Mouse (Mus musculus) liver, embryonic 16.5 days (tissue): ENCODE data around the gene Tgfa. TPM values are rescaled to one million over a fixed set of nuclear protein-coding genes. Genes with fewer than 3 reads are reported as not detected.

ENCODE experiments used
- ATAC-seq: fragments of 200-750 bp; cut with Nextera tagmentation; 2 replicates; pipeline ENCODE4 v1.8.0; 2017; ENCODE audit warnings: low read depth, mild to moderate bottlenecking, moderate number of reproducible peaks, moderate library complexity
- H3K27ac ChIP-seq: fragments of 300-500 bp; sonication (generic); 2 replicates; pipeline ENCODE4 v1.5.1; 2014; ENCODE audit warnings: mild to moderate bottlenecking, low read length
- H3K27me3 ChIP-seq: fragments of 300-500 bp; sonication (generic); 2 replicates; pipeline ENCODE4 v1.6.1; 2014; ENCODE audit warnings: low read depth, low read length, mixed read lengths; ENCODE audit not compliant: control insufficient read depth, insufficient read depth
- H3K36me3 ChIP-seq: fragments of 300-500 bp; sonication (generic); 2 replicates; pipeline ENCODE4 v1.6.1; 2014; ENCODE audit warnings: mild to moderate bottlenecking; ENCODE audit not compliant: control insufficient read depth, insufficient read depth
- H3K4me1 ChIP-seq: fragments of 300-500 bp; sonication (generic); 2 replicates; pipeline ENCODE4 v1.6.1; 2014; ENCODE audit warnings: low read depth, low read length, mixed read lengths; ENCODE audit not compliant: control insufficient read depth
- H3K4me2 ChIP-seq: fragments of 300-500 bp; sonication (generic); 2 replicates; pipeline ENCODE4 v1.6.1; 2014; ENCODE audit warnings: low read depth, low read length, mixed read lengths
- H3K4me3 ChIP-seq: fragments of 300-500 bp; sonication (generic); 2 replicates; pipeline ENCODE4 v1.5.1; 2014; ENCODE audit warnings: low read depth, mild to moderate bottlenecking, low read length
- H3K9ac ChIP-seq: fragments of 300-500 bp; sonication (generic); 2 replicates; pipeline ENCODE4 v1.6.1; 2014; ENCODE audit warnings: low read depth, low read length
- H3K9me3 ChIP-seq: fragments of 300-500 bp; sonication (generic); replicated peaks from 2 replicates; pipeline ENCODE4 v1.6.1; 2016; ENCODE audit warnings: low read length; ENCODE audit not compliant: control insufficient read depth
- WGBS: fragments of 180-500 bp; shearing (Covaris S2); extraction: QIAGEN DNeasy Blood & Tissue Kit; methylation state at CpG from one replicate; pipeline ENCODE4 v1.1.7; 2014; ENCODE audit not compliant: insufficient replicate concordance; 5-methylcytosine and 5-hydroxymethylcytosine counted together
- polyA plus RNA-seq: library from polyadenylated mRNA; unstranded; fragments of >200 nt; fragmentation: Nextera tagmentation; extraction: Ambion mirVana; gene quantifications from 2 replicates; pipeline ENCODE4 v1.2.1, GENCODE M21; 2015

The Tgfa gene
- polyA plus RNA-seq, 1 experiment from 2014 or later = 2.3 TPM

DNA sequence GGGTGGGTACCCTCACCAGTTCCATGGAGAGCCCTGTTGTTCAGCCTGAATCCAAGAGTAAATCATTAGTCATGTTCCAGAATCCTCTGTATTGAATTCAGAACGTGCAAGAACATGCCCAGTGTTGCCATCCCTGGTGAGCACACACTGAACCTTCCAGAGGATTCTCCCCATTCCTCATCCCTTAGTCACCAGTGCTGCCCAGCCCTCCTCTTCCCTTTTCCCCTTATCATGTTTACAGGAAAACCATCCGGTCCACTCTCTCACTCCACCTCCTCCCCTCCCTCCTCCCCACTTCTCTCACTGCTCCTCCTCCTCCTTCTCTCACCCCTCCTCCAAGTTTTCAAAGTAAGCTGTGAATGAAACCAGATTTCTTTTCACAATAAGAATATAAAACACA, 14.4 kb upstream of the Tgfa start:
- no peak overlapping the region for H3K27ac ChIP-seq
- H3K4me3 ChIP-seq = no peak overlapping the region
- H3K9me3 ChIP-seq = no peaks in the 10 kb centered on the region
- no peaks in the 10 kb centered on the region for H3K27me3 ChIP-seq
- H3K9ac ChIP-seq = no peak overlapping the region
- no peak overlapping the region for H3K4me2 ChIP-seq
- no peaks in the 10 kb centered on the region for H3K36me3 ChIP-seq
- peaks cover 6% of the 10 kb centered on the region for H3K4me1 ChIP-seq
- peak; percentile 24; the same call in 1 of the 2 replicates for ATAC-seq
- 14% methylated on average over 2 of the region's 2 CpGs for WGBS

DNA sequence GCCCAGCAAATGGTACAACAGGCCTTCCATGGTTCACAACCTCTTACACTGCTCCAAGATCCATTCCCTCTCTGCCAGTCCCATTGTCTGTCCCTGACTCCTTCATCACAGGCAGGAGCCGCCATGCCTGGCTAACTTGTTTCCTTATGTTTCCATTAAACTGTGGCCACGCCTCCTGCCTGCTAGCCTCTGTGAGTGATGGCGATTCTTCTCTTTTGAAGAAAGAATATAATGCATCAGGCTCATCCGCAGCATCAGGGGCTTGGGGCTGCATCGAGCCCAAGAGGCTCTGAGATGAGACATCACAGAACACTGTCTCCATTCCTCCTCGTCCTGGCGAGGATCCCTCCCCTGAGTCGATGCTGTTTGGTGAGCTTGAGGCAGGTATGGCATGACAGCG, 13.0 kb upstream of the Tgfa start:
- Histone ChIP-seq H3K27me3 (no peaks in the 10 kb centered on the region), H3K4me3 (no peak overlapping the region), H3K4me2 (no peak overlapping the region), H3K36me3 (no peaks in the 10 kb centered on the region), H3K4me1 (peaks cover 5% of the 10 kb centered on the region), H3K9me3 (no peaks in the 10 kb centered on the region), H3K27ac (no peak overlapping the region), H3K9ac (no peak overlapping the region)
- WGBS = 64% methylated on average over 9 of the region's 9 CpGs
- ATAC-seq = no peak

DNA sequence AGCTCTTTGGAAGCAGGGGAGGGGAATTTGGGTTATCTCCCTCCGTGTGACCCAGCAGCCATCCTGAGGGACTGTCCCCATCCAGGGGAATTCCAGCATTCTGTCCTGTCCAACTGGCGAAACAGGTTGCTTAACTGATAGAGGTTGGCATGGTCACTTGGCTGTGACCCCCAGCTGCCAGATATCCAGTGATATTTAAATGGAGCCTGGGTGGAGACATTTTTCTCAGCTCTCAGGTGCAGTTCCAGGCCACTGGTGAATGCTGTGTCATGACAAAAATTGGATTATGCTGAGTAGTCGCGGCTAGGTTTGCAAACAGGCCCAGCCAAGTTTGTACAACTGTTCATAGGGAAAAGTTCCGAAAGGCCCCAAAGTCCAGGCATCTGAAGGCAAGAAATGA, 12.4 kb upstream of the Tgfa start:
- H3K27ac ChIP-seq = no peak overlapping the region
- no peak for ATAC-seq
- no peak overlapping the region for H3K4me3 ChIP-seq
- WGBS = 57% methylated on average over 5 of the region's 5 CpGs
- no peaks in the 10 kb centered on the region for H3K36me3 ChIP-seq
- H3K9ac ChIP-seq = no peak overlapping the region
- no peaks in the 10 kb centered on the region for H3K9me3 ChIP-seq
- H3K27me3 ChIP-seq = no peaks in the 10 kb centered on the region
- no peak overlapping the region for H3K4me2 ChIP-seq
- H3K4me1 ChIP-seq = no peaks in the 10 kb centered on the region; the same call in 1 of the 2 replicates

DNA sequence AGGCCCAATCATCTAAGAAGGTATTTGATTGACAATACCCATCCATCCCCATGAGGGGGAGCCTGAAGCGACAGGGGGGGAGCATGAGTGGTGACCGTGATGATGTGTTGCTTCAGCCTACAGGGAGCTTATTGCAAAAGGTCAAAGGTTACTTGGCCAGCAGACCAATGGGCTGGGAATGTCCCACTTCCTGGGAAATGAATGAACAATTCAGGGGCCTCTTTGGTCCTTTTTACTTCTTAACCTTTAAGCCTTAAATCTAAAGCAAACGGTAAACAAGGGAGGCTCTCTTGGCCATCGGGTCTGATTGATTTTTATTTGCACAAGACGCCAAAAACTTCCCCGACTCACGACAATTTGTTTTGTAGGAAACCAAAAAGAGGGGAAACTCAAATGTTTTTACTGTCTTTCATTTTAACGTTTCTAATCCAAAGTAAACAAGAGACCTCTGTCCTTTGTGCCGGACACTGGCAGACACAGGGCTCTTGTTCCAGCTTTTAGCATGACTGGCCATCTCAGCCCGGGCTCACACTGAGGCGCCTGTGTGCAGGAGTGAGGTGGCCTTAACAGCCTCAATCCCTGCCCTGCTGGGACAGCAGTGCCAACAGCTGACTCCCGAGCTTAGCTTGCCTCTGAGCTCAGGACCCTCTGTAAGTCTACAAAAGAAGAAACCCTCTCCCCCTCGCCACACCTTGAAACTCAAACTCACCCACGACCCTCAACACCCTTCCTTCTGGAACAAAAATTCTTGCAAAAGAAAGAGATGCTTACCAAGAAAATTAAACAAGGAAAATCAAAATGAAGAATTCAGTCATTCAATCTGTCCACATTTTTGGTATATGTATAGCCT, 8.7 kb upstream of the Tgfa start:
- H3K4me2 ChIP-seq = no peak overlapping the region
- no peak overlapping the region for H3K9ac ChIP-seq
- H3K9me3 ChIP-seq = no peaks in the 10 kb centered on the region
- WGBS = 45% methylated on average over 14 of the region's 14 CpGs
- no peaks in the 10 kb centered on the region for H3K27me3 ChIP-seq
- H3K36me3 ChIP-seq = no peaks in the 10 kb centered on the region
- no peak overlapping the region for H3K4me3 ChIP-seq
- ATAC-seq = peak; percentile 72
- H3K4me1 ChIP-seq = no peaks in the 10 kb centered on the region; the same call in 1 of the 2 replicates
- no peak overlapping the region for H3K27ac ChIP-seq

DNA sequence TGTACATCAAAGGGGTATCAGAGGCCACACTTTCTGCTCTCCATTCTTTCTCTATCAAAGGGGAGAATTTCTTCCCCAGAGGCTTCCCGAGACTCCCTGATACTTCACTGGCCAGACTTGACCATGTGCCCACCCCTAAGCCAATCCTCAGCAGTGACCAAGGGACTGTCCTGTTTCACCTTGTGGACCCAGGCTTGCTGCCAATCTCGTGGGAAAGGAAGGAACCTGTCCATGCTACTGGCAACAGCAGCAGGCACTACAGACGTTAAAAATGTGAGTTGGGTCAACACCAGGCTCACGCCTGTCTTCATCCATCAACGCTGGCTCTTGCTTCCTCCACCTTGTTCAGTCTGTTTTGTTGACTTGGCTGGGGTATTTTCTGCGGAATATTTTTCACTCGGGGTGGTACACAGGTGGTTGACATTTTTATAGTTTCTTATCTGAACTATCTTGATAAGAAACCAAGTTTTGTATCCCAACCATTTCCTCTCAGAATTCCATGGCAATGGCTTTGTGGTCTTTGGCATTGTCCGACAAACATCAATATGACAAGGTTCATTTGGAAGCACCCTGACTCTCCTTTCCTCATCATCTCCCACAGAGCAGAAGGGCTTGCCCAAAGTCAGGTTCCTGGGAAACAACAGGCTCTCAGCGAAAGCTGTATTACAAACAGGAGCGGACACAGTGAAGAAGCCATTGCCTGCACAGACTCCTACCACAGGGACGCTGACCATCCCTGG, 6.1 kb upstream of the Tgfa start:
- 49% methylated on average over 11 of the region's 11 CpGs for WGBS
- Histone ChIP-seq H3K9me3 (no peaks in the 10 kb centered on the region), H3K4me1 (no peaks in the 10 kb centered on the region; the same call in 1 of the 2 replicates), H3K4me2 (no peak overlapping the region), H3K4me3 (no peak overlapping the region), H3K27me3 (peaks cover 2% of the 10 kb centered on the region), H3K36me3 (no peaks in the 10 kb centered on the region), H3K27ac (no peak overlapping the region), H3K9ac (no peak overlapping the region)
- no peak for ATAC-seq

DNA sequence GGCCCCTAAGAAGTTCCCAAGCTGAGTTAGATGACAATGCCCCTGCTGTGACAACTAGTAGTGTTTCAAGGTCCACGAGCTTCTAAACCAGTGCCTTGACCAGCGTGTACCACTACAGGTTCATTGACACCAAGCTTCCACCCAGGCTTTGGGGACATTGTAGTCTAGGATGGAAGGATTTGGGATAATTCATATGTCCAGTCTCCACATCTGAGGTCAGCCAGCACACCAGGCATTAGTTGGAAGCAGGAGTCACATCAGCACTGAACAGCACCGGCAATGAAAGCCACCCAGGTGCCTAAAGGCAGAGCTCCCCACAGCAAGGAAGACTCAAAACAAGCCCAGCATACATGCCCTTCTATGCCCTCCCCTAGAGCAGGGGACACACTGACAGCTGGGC, 4.4 kb upstream of the Tgfa start:
- no peaks in the 10 kb centered on the region for H3K9me3 ChIP-seq
- H3K36me3 ChIP-seq = no peaks in the 10 kb centered on the region
- no peak overlapping the region for H3K4me2 ChIP-seq
- H3K27ac ChIP-seq = no peak overlapping the region
- no peak overlapping the region for H3K9ac ChIP-seq
- H3K27me3 ChIP-seq = peaks cover 19% of the 10 kb centered on the region
- no peak overlapping the region for H3K4me3 ChIP-seq
- no peaks in the 10 kb centered on the region; the same call in 1 of the 2 replicates for H3K4me1 ChIP-seq
- WGBS = 68% methylated on average over 3 of the region's 3 CpGs
- ATAC-seq = no peak

DNA sequence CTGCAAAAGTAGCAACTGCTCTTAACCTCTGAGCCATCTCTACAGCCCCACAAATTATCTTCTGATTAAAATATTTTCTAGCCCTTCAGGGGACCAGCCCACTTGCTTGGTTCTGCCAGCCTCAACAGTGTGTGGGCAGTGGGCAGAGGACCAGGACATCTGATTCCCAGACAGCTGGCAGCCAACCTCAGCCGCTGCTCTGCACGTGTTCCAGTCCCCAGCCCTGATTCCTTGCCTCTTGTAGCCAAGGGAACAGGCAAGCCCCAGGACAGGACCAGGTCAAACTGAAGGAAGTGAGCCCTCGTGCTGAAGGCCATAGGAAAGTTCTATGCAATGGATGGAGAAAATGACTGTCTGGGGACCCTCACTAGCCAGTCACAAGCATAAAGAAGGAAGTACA, 2.0 kb upstream of the Tgfa start:
- H3K27me3 ChIP-seq = peaks cover 33% of the 10 kb centered on the region
- no peak overlapping the region for H3K27ac ChIP-seq
- H3K9ac ChIP-seq = no peak overlapping the region
- H3K4me3 ChIP-seq = no peak overlapping the region
- no peaks in the 10 kb centered on the region for H3K36me3 ChIP-seq
- ATAC-seq = no peak
- H3K4me1 ChIP-seq = no peaks in the 10 kb centered on the region
- WGBS = 54% methylated on average over 3 of the region's 3 CpGs
- no peak overlapping the region for H3K4me2 ChIP-seq
- no peaks in the 10 kb centered on the region for H3K9me3 ChIP-seq

DNA sequence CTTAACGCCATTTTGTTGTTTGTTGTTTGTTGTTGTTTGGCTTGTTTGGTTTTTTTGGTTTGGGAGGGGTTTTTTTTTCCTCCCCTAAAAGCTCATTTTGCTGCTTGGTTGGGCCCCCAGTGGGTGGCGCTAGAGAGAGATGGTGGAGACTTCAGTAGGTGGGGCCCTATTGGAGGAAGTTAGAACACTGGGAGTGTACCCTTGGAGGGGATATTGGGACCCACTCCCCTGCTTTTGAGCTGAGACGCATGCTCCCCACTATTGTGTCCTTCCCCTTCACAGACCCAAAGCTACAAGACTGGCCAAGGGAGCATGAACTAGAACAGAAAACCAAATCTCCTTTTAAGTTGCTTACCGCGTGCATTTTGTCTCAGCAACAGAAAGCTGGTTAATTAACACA, 1.1 kb upstream of the Tgfa start:
- no peaks in the 10 kb centered on the region for H3K9me3 ChIP-seq
- 40% methylated on average over 5 of the region's 5 CpGs for WGBS
- H3K27me3 ChIP-seq = peaks cover 33% of the 10 kb centered on the region
- no peaks in the 10 kb centered on the region for H3K36me3 ChIP-seq
- H3K4me1 ChIP-seq = no peaks in the 10 kb centered on the region
- ATAC-seq = no peak
- no peak overlapping the region for H3K4me2 ChIP-seq
- H3K4me3 ChIP-seq = no peak overlapping the region
- no peak overlapping the region for H3K9ac ChIP-seq
- H3K27ac ChIP-seq = no peak overlapping the region

DNA sequence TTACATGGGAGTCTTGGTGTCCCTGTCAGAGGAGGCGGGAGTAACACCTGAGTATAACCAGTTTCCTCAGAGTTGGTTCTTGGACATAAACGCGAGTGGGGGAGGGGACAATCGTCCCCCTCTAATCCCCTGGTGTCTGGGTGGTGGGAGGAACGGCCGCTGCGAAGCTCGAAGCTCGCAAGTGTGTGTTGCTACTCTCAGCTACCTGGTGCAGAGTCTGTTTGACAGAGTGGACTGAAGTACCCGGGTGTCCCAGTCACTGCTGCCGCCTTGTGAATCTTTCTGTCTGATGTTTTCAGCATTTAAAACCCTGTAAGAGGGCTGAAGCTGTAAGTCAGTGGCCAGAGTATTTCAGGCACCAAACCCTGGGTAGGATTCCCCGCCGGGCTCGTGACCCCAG, 1.0 kb downstream of the Tgfa start:
- Histone ChIP-seq H3K9me3 (no peaks in the 10 kb centered on the region), H3K9ac (no peak overlapping the region), H3K4me3 (peak overlapping the region; percentile 59), H3K4me1 (peaks cover 4% of the 10 kb centered on the region; the same call in 1 of the 2 replicates), H3K36me3 (no peaks in the 10 kb centered on the region), H3K27ac (no peak overlapping the region), H3K27me3 (peaks cover 33% of the 10 kb centered on the region), H3K4me2 (peak overlapping the region; percentile 59)
- 6% methylated on average over 14 of the region's 14 CpGs for WGBS
- ATAC-seq = no peak
